Mouse (Mus musculus): ENCODE measurements around the gene Cbr2. TPM values are rescaled to one million over a fixed set of nuclear protein-coding genes. Genes with fewer than 3 reads are reported as not detected.

Cbr2 gene
- polyA plus RNA-seq, 3 experiments from 2014 or later, result not detected

- no peak for ATAC-seq
Observed at GRCm38 (mm10) chr11:120730331-120730870, 1.5 kb downstream of the Cbr2 start.

DNA sequence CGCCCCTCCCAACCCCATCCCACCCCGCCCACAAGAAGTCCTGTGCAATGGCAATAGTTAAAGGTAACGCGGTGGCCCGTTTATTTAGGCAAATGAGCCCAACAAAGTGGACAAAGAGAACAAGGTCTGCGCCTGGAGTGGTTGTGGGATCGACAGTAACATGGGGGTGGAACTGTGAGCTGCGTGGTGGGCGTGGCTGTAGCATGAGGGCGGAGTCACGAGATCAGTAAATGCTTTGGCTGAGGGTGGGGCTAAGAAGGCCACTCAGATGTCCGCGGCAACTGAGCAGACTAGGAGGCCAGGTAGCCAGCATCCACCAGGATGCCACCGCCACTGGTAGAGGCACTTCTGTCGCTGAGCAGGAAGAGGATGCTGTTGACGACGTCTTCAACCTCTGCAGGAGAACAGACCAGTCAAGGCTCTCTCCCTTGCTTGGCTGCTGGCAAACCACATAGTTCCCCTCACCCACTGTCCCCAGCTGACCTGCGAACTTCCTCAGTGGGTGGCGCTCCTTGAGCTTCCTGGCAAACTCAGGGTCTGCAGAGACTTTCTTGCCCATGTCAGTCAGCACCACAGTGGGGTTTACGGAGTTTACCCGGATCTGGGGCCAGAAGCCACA is 2.4 kb downstream of the Cbr2 start:
- ATAC-seq, result peak; percentile 32

- ATAC-seq, result no peak
Observed at GRCm38 (mm10) chr11:120728530-120729240, 3.2 kb downstream of the Cbr2 start.

DNA sequence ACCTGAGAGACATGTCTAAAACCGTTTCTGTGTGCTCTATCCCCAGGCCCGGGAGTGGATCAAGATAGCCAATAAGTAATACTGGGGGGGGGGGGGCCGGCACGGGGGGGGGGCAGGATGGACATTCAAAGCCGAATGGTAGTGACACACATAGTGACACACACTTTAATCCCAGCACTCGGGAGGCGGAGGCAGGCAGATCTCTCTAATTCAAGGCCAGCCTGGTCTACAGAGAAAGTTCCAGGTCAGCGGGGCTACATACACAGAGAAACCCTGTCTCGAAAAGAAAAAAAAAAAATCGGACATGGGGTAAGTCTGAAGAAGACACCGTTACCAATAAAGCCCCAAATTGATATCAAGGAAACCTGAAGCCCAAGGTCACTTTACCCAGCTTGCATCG is 4.3 kb downstream of the Cbr2 start:
- ATAC-seq, result no peak

DNA sequence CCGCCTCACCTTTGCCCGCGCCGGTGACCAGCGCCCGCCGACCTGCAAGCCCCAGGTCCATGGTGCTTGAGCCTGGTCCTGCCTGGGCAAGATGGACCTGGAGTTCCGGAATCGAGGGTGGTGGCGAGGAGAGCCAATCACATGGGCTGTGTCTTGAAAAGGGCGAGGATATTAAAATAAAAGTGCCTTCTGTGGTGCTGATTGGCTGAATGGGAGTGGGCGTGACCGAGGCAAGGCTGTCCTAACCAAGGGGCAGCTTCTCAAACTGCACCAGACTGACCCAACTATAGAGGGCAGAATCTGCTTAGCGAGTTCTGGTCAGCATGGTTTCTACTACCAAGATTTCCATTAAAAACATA is 4.8 kb downstream of the Cbr2 start, which contains the start of gene Dcxr:
Gene Dcxr, minus strand, starts transcription at position 113 of the 359 bp plus-strand sequence.
- ATAC-seq, result peak; percentile 87

DNA sequence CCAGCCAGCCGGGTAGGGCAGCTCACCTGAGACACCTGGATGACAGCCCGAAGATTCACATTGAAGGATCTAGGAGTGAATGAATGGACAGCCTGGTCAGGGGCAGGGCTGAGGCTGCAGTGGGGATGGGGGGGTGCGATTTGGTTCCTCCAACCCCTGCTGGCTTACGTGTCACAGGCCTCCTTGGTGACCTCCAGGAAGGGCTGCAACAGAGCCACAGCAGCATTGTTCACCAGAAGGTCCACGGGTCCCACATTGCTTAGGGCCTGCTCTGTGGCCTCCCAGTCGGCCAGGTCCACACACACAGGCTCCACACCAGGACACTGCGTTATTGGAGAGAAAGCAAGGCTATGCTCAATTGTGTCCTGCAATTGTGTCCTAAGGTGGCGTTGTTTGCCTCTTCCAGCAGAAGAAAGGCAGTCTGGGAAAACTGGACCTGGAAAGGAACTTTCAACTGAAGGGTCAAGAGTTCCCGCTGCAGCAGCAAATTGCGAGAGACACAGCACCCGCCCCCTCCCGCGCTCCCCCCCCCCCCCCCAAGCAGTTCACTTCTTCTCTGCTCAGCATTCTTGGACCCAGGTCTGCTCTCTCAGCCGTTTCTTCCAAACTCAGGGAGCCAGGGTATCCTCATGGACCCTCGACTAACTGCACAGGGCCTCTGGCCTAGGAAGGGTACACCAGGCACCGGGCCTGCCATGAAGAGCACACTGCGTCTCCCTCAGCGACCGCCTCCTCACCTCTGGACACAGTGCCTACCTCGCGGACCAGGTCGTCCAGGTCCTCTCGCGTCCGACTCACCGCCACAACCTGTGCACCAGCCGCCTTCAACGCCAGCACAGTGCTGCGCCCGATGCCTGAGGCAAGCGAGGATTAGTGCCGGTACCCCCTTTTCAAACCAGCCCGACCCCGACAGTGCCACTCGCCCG is 5.4 kb downstream of the Cbr2 start:
- peak; percentile 35 for ATAC-seq

- ATAC-seq, result no peak
Observed at GRCm38 (mm10) chr11:120723509-120723908, 8.4 kb downstream of the Cbr2 start.

GRCm38 (mm10) chr11:120722761-120723382 is 9.0 kb downstream of the Cbr2 start:
- no peak for ATAC-seq

- no peak for ATAC-seq
Observed at GRCm38 (mm10) chr11:120722067-120722630, 9.8 kb downstream of the Cbr2 start.

- ATAC-seq, result peak; percentile 21
Observed at GRCm38 (mm10) chr11:120721124-120722066, 10.5 kb downstream of the Cbr2 start, which contains the start of gene Rac3. Rac3 (plus strand) TSS chr11:120721470.

DNA sequence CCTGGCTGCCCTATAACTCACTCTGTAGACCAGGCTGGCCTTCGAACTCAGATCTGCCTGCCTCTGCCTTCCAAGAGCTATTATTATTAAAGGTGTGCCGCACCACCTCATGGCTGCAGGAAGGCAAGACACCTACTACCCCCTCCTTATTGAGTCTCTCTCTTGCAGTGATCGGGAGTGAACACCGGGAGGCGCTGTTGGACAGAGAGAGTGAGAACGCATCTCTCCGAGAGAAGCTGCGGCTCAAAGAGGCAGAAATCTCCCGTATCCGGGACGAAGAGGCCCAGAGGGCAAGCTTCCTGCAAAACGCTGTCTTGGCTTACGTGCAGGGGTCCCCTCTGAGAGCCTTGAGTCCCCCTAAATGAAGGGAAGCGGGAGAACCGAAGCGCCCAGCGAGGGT is 11.5 kb downstream of the Cbr2 start:
- peak; percentile 85 for ATAC-seq

- no peak for ATAC-seq
Observed at GRCm38 (mm10) chr11:120719841-120720376, 12.0 kb downstream of the Cbr2 start.

DNA sequence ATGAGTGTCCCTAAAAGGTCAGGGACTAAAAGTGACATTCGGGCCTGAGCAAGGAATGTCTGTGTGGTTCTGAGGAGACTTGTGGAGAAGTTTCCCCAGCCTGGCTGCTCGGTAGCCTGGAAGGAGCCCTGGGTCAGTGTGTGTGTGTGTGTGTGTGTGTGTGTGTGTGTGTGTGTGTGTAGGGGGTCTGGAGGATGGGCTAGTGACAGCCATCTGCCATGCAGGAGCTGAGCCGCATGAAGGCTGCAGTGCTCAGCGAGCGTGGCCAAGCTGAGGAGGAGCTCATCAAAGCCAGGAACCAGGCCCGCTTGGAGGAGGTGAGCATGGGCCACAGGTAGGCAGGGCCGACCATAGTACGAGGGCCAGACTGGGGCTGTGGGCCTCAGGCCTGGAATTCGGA is 12.7 kb downstream of the Cbr2 start:
- no peak for ATAC-seq

DNA sequence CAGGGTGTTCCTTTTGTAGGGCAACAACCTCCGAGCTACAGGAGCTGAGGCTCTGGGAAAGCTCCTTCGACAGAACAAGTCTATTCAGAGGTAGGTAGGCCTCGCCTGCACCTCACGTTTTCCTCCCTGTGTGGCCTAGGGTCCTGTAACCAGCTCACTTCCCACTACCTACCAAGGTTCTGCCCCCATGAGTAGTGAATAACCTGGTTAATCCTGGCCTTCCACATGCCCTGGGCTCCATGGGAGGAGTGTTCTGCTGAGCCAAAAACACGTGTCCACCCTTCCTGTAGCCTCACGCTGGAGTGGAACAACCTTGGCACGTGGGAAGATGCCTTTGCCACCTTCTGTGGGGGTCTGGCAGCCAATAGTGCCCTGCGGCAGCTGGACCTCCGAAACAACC is 16.8 kb downstream of the Cbr2 start:
- no peak for ATAC-seq

- ATAC-seq, result no peak
Observed at GRCm38 (mm10) chr11:120714546-120714945, 17.4 kb downstream of the Cbr2 start.

DNA sequence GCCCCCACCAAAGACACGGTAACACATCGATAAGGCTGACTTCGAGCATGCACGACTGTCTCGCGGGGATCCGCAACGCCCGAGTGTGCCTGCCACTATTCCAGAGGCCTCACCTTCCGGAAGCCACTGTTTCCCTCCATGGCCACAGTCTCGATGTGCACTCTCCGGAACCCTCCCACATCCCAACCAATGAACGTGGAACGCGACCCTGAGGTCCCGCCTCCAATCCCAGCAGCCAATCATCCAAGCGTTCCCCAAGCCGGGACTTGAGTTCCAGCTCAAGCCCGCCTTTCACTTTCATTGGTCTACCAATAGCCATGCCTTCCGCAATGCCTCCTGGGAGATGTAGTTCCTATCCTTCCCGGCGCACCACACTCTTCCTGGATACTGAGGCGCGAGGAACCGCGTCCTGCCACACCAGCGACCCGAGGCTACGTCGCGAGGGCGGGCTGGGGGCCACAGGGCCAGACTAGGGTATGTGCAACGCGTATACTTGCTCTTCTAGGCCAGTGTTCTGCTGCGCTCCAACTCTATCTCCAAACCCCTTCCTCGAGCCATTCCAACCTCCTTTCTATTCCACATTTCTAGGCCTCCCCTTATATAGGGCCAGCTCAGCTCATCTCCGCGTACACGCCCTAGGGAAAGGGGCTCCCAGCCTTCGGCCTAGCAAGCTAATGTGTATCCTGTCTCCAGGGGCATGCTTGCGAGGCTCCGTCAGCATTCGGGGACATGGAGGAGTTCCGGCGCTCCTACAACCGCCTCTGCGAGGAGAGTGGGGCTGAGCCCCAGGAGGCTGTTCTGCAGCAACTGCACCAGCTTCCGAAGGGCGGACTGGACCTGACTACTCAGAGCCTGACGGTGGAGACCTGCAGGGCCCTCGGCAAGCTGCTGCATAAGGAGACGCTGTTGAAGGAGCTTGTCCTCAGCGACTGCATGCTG is 18.1 kb downstream of the Cbr2 start, which contains the start of the genes Cenpx and Lrrc45:
Gene Cenpx, minus strand, starts transcription at position 159 of the 939 bp plus-strand sequence.
Gene Lrrc45, plus strand, starts transcription at position 346 of the 939 bp plus-strand sequence.
- peak; percentile 98 for ATAC-seq

- ATAC-seq, result peak; percentile 14
Observed at GRCm38 (mm10) chr11:120712771-120713568, 18.9 kb downstream of the Cbr2 start.

DNA sequence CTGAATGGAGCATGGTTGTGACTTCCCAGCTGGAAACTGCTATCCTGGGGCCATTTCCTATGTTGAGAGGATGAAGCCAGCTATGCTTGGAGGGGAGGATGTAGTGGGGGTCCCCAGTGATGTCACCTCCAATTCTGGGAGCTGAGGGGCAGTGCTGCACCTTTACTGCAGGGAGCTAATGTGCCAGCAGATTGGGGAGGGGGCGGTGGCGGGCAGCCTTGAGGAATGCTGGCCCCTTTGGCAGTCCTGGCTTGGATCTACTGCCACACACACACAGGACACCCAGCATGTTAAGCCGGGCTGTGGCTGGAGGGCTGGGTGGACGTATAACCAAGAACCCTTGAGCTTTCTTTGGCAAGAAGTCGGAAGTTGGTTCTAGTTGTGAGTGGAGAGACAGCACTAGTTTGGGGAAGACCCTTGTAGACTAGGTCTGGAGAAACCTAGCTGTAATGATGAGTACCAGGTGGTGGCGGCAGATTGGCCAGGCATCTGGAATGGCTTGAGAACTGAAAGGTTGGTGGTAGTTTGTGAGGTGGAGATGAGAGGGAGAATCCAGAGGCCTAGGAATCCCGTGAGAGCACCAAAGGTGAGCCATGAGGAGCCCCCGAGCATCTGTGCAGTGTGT is 19.8 kb downstream of the Cbr2 start:
- no peak for ATAC-seq
